ENCODE assay signal across 8 mouse cellular contexts in genomic region chr13:67754333-67755306, GRCm38 (mm10). TPM values are rescaled to one million over a fixed set of nuclear protein-coding genes. Genes with fewer than 3 reads are reported as not detected.
DNase-seq lines count a peak whose midpoint lies in the region; ATAC-seq and TF ChIP-seq lines count a peak whose summit lies in the region.

Gene Zfp85 (minus strand): TSS chr13:67755228.

- intact Hi-C loops in heart, adult 2 months (cut with DNase I): loop anchor here (2.0 to 10.0 kb wide), 5 partner anchors 24 to 252 kb away; partner anchors contain the start of genes Gm26965, Zfp273, Zfp493 and Zfp58

- H3K9me3 ChIP-seq in embryonic facial prominence, embryonic 14.5 days (ENCODE audit: control insufficient read depth, low read length): no peaks in the 10 kb centered on the region
- no peaks in the 10 kb centered on the region for H3K9me3 ChIP-seq in limb, embryonic 12.5 days
- no peaks in the 10 kb centered on the region for H3K9me3 ChIP-seq in midbrain, embryonic 14.5 days (ENCODE audit: control insufficient read depth, low read length)

- H3K27me3 ChIP-seq in embryonic facial prominence, embryonic 14.5 days (replicated peaks; ENCODE audit: control insufficient read depth, insufficient read depth, low read length): no peaks in the 10 kb centered on the region
- H3K27me3 ChIP-seq in heart, adult 2 months (ENCODE audit: control insufficient read depth, insufficient read depth, low read length): no peaks in the 10 kb centered on the region
- H3K27me3 ChIP-seq in limb, embryonic 12.5 days: no peaks in the 10 kb centered on the region
- H3K27me3 ChIP-seq in midbrain, embryonic 14.5 days (ENCODE audit: control insufficient read depth, insufficient read depth, low read length): no peaks in the 10 kb centered on the region

- no peak for TF ChIP-seq EP300 in heart, adult 2 months (IDR thresholded peaks at IDR 0.05; ENCODE audit: insufficient read depth, low read depth, low read length)

- ATAC-seq in embryonic facial prominence, embryonic 14.5 days (ENCODE audit: low read depth): peak; percentile 95
- ATAC-seq in limb, embryonic 12.5 days (ENCODE audit: insufficient number of reproducible peaks, insufficient read depth, low FRiP score, low TSS enrichment, low read depth): peak; percentile 91
- peak; percentile 91 for ATAC-seq in midbrain, embryonic 14.5 days (ENCODE audit: low FRiP score, low TSS enrichment)

- peak; percentile 86 for DNase-seq in 416B (ENCODE audit: low read depth)
- DNase-seq in adrenal gland, postnatal 4 days (ENCODE audit: low spot score in 2 of 2): peak; percentile 31 to 56
- DNase-seq in embryonic facial prominence, embryonic 14.5 days (ENCODE audit: low spot score): peak; percentile 88
- DNase-seq in heart, adult 2 months: peak; percentile 78
- peak; percentile 54 to 64 for DNase-seq in kidney, adult 8-10 months
- peak; percentile 87 for DNase-seq in midbrain, embryonic 14.5 days
- peak; percentile 39 to 61 for DNase-seq in spleen, adult 18-20 months

- H3K36me3 ChIP-seq in embryonic facial prominence, embryonic 14.5 days (ENCODE audit: control insufficient read depth, insufficient read depth, low read length): peaks cover 6% of the 10 kb centered on the region; the same call in 1 of the 2 replicates
- H3K36me3 ChIP-seq in heart, adult 2 months (ENCODE audit: control insufficient read depth, insufficient read depth, low read length): no peaks in the 10 kb centered on the region
- H3K36me3 ChIP-seq in limb, embryonic 12.5 days: peaks cover 6% of the 10 kb centered on the region
- peaks cover 5% of the 10 kb centered on the region; the same call in 1 of the 2 replicates for H3K36me3 ChIP-seq in midbrain, embryonic 14.5 days (ENCODE audit: control insufficient read depth, insufficient read depth, low read length)

- TF ChIP-seq CTCF in heart, adult 2 months (IDR thresholded peaks at IDR 0.05): no peak

- no peak; the same call in 1 of the 2 replicates for TF ChIP-seq POLR2A in heart, adult 2 months (IDR thresholded peaks at IDR 0.05; ENCODE audit: insufficient read depth, low read depth, low read length)

- peak within 1 kb of the TSS; percentile 71 for H3K9ac ChIP-seq in embryonic facial prominence, embryonic 14.5 days (ENCODE audit: low read depth, low read length)
- peak within 1 kb of the TSS; percentile 59 for H3K9ac ChIP-seq in heart, adult 2 months (ENCODE audit: low read depth, low read length)
- peak within 1 kb of the TSS; percentile 68 for H3K9ac ChIP-seq in limb, embryonic 12.5 days (replicated peaks)
- H3K9ac ChIP-seq in midbrain, embryonic 14.5 days (replicated peaks; ENCODE audit: low read length): peak within 1 kb of the TSS; percentile 49

- peaks cover 6% of the 10 kb centered on the region; the same call in 1 of the 2 replicates for H3K4me1 ChIP-seq in embryonic facial prominence, embryonic 14.5 days (ENCODE audit: control insufficient read depth, insufficient read depth, low read length)
- H3K4me1 ChIP-seq in heart, adult 2 months (ENCODE audit: control insufficient read depth, insufficient read depth, low read length): no peaks in the 10 kb centered on the region
- H3K4me1 ChIP-seq in limb, embryonic 12.5 days (replicated peaks): peaks cover 4% of the 10 kb centered on the region
- 0 out of 2 replicates have a peak, but pooled peaks cover 5% of the 10 kb centered on the region for H3K4me1 ChIP-seq in midbrain, embryonic 14.5 days (ENCODE audit: control insufficient read depth, insufficient read depth, low read length)

- H3K27ac ChIP-seq in embryonic facial prominence, embryonic 14.5 days (replicated peaks; ENCODE audit: low read depth, low read length): peak within 1 kb of the TSS; percentile 83
- H3K27ac ChIP-seq in heart, adult 2 months: peak within 1 kb of the TSS; percentile 58
- H3K27ac ChIP-seq in limb, embryonic 12.5 days: peak within 1 kb of the TSS; percentile 69; the same call in 1 of the 2 replicates
- H3K27ac ChIP-seq in midbrain, embryonic 14.5 days (replicated peaks; ENCODE audit: low read depth, low read length): 0 out of 2 replicates have a peak within 1 kb of the TSS, but pooled peaks have one; percentile 49

- H3K79me2 ChIP-seq in heart, adult 2 months (replicated peaks; ENCODE audit: control insufficient read depth, insufficient read depth, low read length): no peaks in the 10 kb centered on the region

- 7% methylated on average over 24 of the region's 24 CpGs for WGBS in embryonic facial prominence, embryonic 14.5 days
- WGBS in heart, adult 2 months: 4% methylated on average over 24 of the region's 24 CpGs
- WGBS in limb, embryonic 12.5 days: 9% methylated on average over 24 of the region's 24 CpGs
- 9% methylated on average over 24 of the region's 24 CpGs for WGBS in midbrain, embryonic 14.5 days

- peak within 1 kb of the TSS; percentile 60 for H3K4me2 ChIP-seq in embryonic facial prominence, embryonic 14.5 days (ENCODE audit: low read depth, low read length)
- peak within 1 kb of the TSS; percentile 63 for H3K4me2 ChIP-seq in limb, embryonic 12.5 days
- H3K4me2 ChIP-seq in midbrain, embryonic 14.5 days (ENCODE audit: low read length): peak within 1 kb of the TSS; percentile 63

- peak within 1 kb of the TSS; percentile 70 for H3K4me3 ChIP-seq in embryonic facial prominence, embryonic 14.5 days (ENCODE audit: low read depth, low read length)
- peak within 1 kb of the TSS; percentile 62 for H3K4me3 ChIP-seq in heart, adult 2 months
- H3K4me3 ChIP-seq in limb, embryonic 12.5 days (replicated peaks): peak within 1 kb of the TSS; percentile 69
- peak within 1 kb of the TSS; percentile 59 for H3K4me3 ChIP-seq in midbrain, embryonic 14.5 days (replicated peaks; ENCODE audit: low read depth, low read length)

RNA-seq across cellular contexts. Expression of gene Zfp85, which starts in this region (rescaled TPM):
- 1 to 10 TPM; 8.3 TPM for total RNA-seq in adrenal gland, postnatal 4 days (2021)
- 5.3 and 6.6 TPM in 2 replicates for polyA plus RNA-seq in embryonic facial prominence, embryonic 14.5 days (2014; fragmentation: Nextera tagmentation; extraction: Ambion mirVana)
- 1 to 10 TPM; 1.7 to 3.0 TPM for total RNA-seq in heart, adult 2 months (2021)
- polyA plus RNA-seq in heart, adult 2 months (2012; rRNA removed): 0.66 and 1.4 TPM in 2 replicates
- 5.4 and 7.3 TPM in 2 replicates for polyA plus RNA-seq in limb, embryonic 12.5 days (2016; fragmentation: Nextera tagmentation; extraction: Ambion mirVana)
- 10.5 and 11.1 TPM in 2 replicates for polyA plus RNA-seq in midbrain, embryonic 14.5 days (2014; fragmentation: Nextera tagmentation; extraction: Ambion mirVana)

Comparison
In these comparisons a context has a peak if more than half of its experiments do, and no peak if none do; other contexts are left out.
1. Peak in every context shown above with its lines: DNase-seq, ATAC-seq, H3K4me3 ChIP-seq and H3K27ac ChIP-seq.